Mouse (Mus musculus): ENCODE data around the gene Cs.

- no peak for TF ChIP-seq CTCF (IDR thresholded peaks at IDR 0.05; ENCODE audit: control insufficient read depth, insufficient read depth, low read length)
- no peak for TF ChIP-seq POLR2A (IDR thresholded peaks at IDR 0.05; ENCODE audit: borderline replicate concordance, control insufficient read depth, low read depth, low read length)
Measured at GRCm38 (mm10) chr10:128297622-128298021, 39.9 kb upstream of the Cs start.

Data from bone marrow, adult 2 months (tissue).